Mouse (Mus musculus): Measurements from ENCODE around the gene R3hdml. TPM values are rescaled to one million over a fixed set of nuclear protein-coding genes. Genes with fewer than 3 reads are reported as not detected.

Gene R3hdml
- 1.5 and 1.8 TPM in 2 replicates for polyA plus RNA-seq (2012; rRNA removed)

DNA sequence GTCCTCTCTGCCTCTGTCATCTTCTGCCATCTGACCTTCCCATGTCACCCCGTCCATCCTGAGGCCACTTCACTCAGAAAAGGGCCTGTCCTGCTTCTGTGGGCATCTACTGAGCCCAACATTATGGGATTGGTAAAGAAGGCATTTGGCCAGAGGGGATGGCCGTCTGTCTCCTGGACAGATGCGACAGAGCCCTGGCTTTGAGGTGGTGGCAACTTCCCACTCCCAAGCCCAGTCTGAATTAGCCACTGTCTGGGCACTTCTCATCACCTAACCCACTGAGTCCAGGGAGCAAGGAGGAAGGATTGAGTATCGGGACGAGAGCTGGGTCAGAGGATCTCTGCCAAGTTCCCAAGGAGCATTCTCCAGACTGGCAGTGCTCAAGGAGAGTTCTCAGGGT is at the start of gene R3hdml:
Gene R3hdml, plus strand, starts transcription at position 301 of the 400 bp plus-strand sequence.

DNA sequence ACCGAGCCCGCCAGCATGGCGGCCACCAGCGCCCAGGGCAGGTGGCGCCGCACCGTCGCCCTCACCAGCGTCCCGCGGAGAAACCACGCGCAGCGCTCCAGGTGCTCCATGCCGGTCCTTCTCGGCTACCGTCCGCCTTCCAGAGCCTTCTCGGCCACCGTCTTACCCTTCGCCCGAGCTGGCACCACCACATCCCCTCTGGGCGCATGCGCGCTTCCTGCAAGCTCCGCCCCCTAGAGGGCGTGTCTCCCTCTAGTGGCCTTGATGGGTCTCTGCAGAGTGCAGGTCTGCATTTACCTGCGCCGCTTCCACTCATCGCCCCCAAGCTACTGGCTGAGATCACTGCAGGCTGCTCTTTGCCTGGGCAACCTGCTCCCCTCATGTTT is 19.7 kb upstream of the R3hdml start, which contains the start of gene Fitm2:
Gene Fitm2, minus strand, starts transcription at position 164 of the 386 bp plus-strand sequence.

DNA sequence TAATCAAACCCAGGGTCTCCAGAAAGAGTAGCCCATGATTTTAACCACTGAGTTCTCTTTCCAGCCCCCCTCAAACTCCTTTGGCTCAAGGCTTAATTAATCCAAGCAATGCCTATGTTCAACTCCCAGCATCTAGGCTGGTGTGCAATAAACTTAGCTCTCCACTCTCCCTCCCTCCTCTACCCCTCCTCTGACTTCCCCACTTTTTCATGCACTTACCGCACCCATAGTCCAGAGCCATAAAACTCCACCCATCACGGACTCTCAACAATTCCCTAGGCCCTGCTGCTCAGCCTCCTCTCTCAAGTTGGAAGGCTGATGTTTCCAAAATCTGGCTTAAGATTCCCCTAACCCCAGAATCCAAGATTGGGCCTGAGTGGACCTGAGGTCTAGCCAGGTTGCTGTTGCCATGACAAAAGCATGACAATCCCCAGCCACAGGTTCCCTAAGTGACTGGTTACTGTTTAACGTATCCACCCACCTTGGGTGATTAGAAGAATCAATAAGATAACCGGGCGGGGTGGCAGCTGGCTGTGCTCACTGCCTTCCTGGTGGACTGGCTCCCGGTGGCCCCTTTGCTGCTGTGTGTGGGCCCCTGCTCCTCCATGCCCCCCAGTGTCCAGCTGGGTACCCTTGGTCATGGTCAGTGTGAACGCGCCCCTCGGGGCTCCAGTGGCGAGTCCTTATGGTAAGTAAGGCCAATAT is 14.3 kb downstream of the R3hdml start, which contains the start of gene Hnf4a:
Gene Hnf4a, plus strand, starts transcription at position 509 of the 705 bp plus-strand sequence.

Other genes starting within 250 kb of the R3hdml start
- 61.7 and 96.2 TPM in 2 replicates for gene Jph2, start 94.3 kb upstream of the R3hdml start, polyA plus RNA-seq (2012; rRNA removed)
- gene Oser1, start 67.6 kb upstream of the R3hdml start, polyA plus RNA-seq (2012; rRNA removed) = 12.2 and 17.4 TPM in 2 replicates
- gene Gdap1l1, start 53.8 kb upstream of the R3hdml start, polyA plus RNA-seq (2012; rRNA removed) = 4.2 and 6.4 TPM in 2 replicates
- 16.3 and 18.7 TPM in 2 replicates for gene Fitm2, start 19.7 kb upstream of the R3hdml start, polyA plus RNA-seq (2012; rRNA removed)
- 1.7 and 1.9 TPM in 2 replicates for gene Hnf4a, start 14.5 kb downstream of the R3hdml start, polyA plus RNA-seq (2012; rRNA removed)
- 28.1 and 30.3 TPM in 2 replicates for gene Ttpal, start 110.0 kb downstream of the R3hdml start, polyA plus RNA-seq (2012; rRNA removed)
- 418 and 494 TPM in 2 replicates for gene Serinc3, start 152.8 kb downstream of the R3hdml start, polyA plus RNA-seq (2012; rRNA removed)
- gene Pkig, start 166.1 kb downstream of the R3hdml start, polyA plus RNA-seq (2012; rRNA removed) = 131 and 142 TPM in 2 replicates

Data from ovary, adult 2 months (tissue).